Mouse (Mus musculus): ENCODE measurements around the gene Atp6v1g2.

Gene Atp6v1g2

GRCm38 (mm10) chr17:35237504-35237903, 4.0 kb downstream of the Atp6v1g2 start:
- no peak for DNase-seq (ENCODE audit: low read depth)

DNA sequence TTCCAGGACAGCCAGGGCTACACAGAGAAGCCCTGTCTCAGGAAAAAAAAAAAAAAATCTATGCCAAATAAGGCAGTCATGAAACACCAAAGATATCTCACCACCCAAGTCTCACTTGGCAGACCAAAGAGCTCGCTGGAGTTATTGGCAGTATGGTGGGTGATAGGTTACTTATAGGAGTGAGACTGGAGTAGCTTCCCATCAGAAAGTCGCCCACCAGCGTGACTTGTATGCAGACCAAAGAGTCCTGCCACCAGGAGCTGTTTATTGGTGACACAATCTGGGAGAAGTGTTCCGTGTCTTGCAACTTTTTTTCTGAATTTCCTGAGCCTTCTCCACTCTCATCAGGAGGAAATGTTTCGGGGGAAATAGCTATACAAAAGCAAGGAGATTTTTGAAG, 6.2 kb downstream of the Atp6v1g2 start:
- DNase-seq (ENCODE audit: low read depth): no peak

GRCm38 (mm10) chr17:35240384-35241304, 7.2 kb downstream of the Atp6v1g2 start:
- no peak for DNase-seq (ENCODE audit: low read depth)

DNA sequence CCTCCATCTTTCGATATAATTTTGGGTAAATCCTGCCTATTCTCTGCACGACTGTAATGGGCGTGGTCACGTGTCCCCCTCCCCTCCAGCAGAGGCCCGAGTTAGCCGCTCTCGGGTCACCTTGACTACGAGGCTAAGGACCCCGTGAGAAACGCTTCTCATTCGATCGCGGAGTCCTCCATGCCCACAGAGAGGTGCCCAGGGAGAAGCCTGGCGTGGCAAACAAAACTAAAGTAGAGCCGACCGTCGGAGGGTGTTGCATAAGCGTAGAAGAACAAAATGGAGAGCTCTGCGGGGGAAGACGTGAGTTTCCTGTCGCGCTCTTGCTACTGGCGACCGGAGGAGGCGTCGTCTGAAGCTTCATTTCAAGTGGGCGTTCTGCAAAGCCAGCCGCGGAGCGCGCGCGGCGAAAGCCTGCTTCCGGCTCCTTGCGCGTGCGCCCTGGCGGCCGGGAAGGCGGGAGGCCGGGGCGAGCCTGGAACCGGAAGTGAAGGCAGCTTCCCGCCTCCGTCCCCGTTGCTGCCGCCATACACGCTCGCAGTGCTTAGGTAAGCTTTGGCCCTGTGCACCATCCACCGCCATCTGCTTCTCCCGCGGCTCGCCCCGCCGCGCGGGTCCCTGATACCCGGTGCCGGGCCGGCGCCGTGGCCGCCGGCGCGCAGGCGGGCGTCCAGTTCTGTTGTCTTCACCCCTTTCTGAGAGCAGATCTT, 8.0 kb downstream of the Atp6v1g2 start, which contains the start of gene Ddx39b:
Gene Ddx39b (plus strand): TSS at position 442 of the 710 bp plus-strand sequence.
- DNase-seq (ENCODE audit: low read depth): peak; percentile 88

- peak; percentile 66 for DNase-seq (ENCODE audit: low read depth)
Observed at GRCm38 (mm10) chr17:35242015-35242941, 8.8 kb downstream of the Atp6v1g2 start.

DNA sequence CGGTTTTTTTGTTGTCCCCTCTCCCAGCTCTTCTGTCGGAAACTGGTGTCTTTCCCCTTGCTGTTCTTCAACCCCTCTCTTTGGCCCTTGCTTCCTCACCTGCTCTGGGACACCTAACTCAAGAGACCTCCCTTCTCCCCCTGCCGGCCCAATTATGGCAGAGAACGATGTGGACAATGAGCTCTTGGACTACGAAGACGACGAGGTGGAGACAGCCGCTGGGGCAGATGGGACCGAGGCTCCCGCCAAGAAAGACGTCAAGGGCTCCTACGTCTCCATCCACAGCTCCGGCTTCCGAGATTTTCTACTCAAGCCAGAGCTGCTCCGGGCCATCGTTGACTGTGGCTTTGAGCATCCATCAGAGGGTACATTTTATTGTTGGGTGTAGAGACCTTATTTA, 9.6 kb downstream of the Atp6v1g2 start:
- DNase-seq (ENCODE audit: low read depth): no peak

DNA sequence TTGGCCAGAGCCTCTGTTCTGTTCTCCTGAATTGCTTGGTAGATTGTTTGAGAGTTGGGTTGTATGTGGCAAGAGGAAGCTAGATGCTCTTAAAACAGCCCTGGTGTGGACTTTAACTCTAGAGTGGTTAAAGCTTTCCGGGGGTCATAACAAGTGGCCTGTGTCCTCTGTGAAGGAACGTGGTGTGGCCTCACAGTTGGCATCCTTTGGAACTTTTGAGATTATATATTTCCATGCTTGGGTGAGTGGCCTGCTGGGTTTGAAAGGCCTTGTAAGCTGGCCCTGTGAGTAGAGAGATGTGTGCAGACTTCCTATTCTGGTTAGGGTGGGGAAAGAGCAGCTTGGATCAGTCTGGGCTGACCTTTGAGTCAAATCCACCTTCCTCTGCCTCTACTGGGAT, 11.5 kb downstream of the Atp6v1g2 start:
- DNase-seq (ENCODE audit: low read depth): no peak

DNA sequence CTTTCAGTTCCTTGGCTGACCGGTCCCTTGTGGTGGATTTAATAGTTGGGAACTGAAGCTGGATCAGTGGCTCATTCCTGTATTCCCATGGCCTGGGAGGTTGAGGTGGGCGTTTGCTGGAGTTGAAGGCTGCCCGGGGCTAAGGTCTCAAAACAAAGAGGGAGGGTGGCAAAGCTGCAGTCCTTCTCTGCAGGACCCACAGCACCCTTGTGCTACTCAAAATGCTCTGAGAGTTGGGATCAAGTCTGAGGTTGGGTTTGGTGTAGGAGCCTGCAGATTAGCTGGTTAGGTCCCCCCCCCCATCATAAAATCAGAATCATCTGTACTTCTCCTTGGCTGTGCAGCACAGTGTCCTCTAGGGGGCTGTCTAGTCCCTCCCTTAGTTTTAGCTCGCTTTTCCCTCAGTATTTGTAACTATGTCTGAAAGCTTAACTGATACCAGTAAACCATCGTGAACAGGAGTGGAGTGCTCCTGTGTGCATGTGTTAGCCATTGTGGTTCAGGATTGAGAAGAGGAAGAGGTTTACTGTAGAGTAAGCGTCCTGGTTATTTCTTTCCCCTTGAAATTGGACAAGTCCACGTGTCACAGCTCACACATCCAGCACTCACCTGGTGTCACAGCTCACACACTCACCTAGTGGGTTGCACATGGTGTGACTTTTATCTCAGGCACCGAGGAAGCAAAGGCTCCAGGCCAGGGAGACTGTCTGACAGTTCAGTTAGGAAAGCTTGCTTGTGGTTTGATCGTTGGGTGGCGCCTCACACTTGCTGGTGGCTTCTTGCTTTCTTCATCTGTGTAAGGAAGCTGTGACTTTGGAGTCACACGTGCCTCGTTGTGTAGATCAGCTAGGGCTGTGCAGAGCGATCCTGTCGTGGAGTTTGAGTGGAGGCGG, 12.5 kb downstream of the Atp6v1g2 start:
- DNase-seq (ENCODE audit: low read depth): no peak

DNA sequence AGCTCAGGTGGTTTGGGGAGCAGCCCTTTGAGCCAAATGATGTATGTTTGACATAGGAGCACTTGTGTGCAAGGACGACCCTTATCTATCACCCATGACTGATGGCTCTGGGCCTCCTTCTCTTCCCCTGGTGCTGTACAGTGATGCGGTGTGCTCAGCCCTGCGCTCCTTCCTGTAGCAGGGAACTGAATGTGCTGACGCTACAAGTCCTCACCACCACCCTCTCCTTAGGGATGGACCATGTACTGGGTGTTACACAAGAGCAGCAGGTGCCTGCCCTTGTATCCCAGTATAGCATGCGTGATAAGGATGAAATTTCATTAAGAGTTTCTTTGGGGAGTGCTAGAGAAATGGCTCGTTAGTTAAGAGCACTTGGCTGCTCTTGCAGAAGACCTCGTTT, 13.7 kb downstream of the Atp6v1g2 start:
- no peak for DNase-seq (ENCODE audit: low read depth)

- no peak for DNase-seq (ENCODE audit: low read depth)
Observed at GRCm38 (mm10) chr17:35248986-35249385, 15.5 kb downstream of the Atp6v1g2 start.

DNA sequence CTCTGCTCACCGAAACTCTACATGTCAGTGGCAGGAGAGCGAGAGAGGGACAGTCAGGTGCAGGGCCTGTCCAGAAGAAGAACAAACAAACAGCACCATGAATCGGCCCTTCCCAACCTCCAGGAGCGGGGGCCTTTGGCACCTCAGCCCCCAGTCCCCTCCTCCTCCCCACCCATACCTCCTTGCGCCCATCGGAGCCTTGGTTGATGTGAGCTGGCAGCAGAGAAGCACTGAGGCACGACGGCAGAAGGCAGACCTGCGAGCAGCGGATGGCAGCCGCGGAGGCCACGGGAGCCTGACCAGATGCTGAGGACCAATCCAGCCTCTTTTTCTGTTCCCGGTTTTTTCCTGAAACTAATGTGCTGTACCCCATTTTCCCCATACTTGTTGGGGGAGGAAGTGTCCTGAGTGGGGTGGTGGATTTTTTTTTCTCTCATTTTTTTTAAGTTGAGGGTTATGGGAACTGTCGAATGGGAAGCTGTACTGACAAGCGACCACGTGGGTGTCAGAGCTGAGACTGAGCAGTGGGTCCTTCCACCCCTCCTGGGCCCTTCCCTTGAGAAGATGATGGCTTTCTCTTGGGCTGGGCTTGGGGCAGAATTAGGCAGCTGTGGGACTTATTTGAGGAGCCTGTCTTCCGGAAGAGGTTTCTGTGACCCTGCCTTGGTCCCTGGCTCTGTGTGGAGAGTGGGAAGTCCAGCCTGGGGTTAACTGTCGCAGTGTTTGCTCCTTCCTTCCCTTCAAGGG, 16.2 kb downstream of the Atp6v1g2 start:
- DNase-seq (ENCODE audit: low read depth): no peak

DNA sequence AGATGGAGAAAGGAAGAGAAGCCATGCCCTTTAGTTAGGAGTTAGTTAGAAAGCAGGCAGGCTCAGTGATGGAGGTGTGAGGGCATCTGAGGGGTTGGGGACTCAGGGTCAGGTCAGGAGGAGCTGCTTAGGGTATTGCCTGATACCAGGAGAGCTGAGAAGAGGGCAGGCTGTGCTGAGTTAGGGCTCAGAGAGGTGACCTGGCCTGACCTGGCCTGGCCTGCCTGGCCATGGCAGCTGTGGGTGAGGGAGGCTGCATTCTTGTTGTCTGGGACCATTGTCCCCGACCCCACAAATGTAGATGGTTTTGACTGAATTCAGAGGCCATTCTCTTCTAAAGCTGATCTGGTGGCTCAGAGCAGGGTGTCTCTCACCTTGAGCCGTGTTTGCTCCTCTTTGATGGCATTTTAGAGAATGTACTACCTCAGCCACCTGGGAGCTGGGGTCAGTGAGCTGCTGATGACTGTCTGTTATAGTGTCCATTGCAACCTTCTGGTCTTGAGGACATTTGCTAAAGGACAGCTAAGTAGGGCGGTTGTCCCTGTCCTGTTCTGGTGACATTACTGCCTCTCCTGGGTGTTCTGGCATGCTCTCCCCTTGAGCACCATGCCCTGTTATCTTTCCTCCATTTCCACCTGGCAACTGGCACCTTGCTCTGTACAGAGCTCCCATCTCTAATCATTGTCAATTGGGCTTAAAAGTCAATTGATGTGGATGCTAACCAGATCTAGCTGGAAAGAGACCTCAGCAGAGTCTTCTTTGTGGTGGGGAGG, 17.1 kb downstream of the Atp6v1g2 start:
- DNase-seq (ENCODE audit: low read depth): no peak

DNA sequence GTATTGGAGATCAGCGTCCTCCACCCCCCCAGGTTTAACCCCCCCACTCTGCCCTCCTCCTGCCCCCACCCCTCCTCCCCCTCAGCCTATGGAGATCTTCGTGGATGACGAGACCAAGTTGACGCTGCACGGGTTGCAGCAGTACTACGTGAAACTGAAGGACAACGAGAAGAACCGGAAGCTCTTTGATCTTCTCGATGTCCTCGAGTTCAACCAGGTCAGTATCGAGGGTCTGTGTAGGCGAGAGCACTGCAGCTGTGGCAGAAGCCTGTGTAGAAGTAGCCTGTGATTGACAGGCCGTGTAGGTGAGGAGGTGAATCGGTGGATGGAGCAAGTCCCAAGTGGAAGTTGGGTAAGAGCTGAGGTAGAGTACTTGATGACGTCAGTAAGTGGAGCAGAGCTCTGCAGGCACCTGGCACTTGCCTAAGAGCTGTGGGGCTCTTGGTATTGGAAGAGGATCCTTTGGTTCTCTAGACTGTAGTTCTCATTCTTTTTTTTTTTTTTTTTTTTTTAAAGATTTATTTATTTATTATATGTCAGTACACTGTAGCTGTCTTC, 17.8 kb downstream of the Atp6v1g2 start:
- DNase-seq (ENCODE audit: low read depth): no peak

DNA sequence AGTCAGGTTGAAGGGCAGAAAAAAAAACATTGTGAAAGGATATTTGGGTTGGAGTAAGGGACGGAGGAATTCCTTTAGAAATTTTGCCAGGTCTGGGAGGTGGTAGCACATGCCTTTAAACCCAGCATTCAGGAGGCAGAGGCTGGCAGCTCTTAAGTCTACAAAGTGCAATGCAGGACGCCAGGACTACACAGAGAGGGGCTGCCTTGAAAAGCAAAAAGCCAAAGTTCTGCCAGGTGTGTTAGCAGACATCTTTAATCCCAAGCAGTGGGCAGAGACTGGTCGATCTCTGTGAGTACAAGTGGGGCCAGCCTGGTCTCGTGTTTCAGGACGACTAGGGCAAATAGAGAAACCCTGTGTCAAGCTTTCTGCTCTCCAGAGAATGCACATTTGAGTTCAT, 18.5 kb downstream of the Atp6v1g2 start:
- DNase-seq (ENCODE audit: low read depth): no peak

- DNase-seq (ENCODE audit: low read depth): no peak
Observed at GRCm38 (mm10) chr17:35252619-35253292, 19.3 kb downstream of the Atp6v1g2 start.

- DNase-seq (ENCODE audit: low read depth): no peak
Observed at GRCm38 (mm10) chr17:35253293-35254093, 20.0 kb downstream of the Atp6v1g2 start.

DNA sequence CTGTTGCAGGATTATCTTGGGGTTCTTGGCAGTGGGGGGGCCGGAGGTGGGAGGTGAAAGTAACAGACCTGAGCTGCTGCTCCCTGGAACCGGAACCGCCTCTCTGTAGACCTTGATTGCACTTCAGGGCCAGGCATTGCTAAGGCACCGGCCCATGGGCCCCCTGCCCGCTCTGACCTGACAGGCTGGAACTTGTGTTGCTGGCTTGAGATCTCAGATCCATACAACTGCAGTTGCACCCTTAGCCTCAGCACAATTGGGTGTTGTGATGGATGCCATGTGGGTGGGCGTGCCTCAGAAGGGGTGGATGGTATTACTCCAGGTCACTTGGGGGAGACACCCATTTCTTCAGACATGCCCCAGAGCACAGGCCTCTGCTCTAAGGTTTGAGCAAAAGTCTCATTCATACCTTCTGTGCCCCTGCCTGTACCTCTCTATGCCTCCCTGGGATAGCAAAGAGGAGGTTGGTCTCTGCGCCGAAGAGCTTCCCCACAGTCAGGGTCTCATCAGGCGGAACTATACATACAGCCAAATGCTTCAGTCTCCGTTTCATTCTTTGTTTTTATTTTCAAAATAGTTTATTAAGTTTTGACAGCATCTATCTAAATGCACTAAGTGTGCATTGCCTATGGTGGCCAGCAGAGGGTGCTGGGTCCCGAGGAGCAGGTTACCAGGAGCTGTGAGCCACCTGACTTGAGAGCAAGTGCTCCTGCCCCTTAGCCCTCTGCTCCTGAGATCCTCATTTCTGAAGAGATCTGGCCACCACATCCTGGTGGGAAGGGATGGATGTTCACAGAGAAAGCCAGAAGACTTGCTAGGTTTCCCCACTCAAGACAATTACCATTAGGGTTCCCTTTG, 21.0 kb downstream of the Atp6v1g2 start:
- DNase-seq (ENCODE audit: low read depth): peak; percentile 59
